Mouse (Mus musculus) liver, embryonic 13.5 days (tissue): ENCODE data around the gene Olfr606. TPM values are rescaled to one million over a fixed set of nuclear protein-coding genes. Genes with fewer than 3 reads are reported as not detected.
"Not testable (repeated sequence)": the region's sequence is repeated elsewhere in the genome, so short reads cannot be mapped to it uniquely, and the experiment has no call there.

ENCODE experiments used
- ATAC-seq: fragments of 200-750 bp; cut with Nextera tagmentation; 2 replicates; pipeline ENCODE4 v1.8.0; 2017; ENCODE audit warnings: low read depth, mild to moderate bottlenecking, moderate number of reproducible peaks, moderate library complexity
- DNase-seq: peaks from one replicate; pipeline ENCODE4 v3.0.0; 2022
- H3K27ac ChIP-seq: fragments of 300-500 bp; sonication (generic); 2 replicates; pipeline ENCODE4 v1.5.1; 2015; ENCODE audit warnings: moderate library complexity, mild to moderate bottlenecking, inconsistent platforms
- H3K27me3 ChIP-seq: fragments of 300-500 bp; sonication (generic); 2 replicates; pipeline ENCODE4 v1.6.1; 2015; ENCODE audit warnings: mild to moderate bottlenecking, inconsistent platforms
- H3K36me3 ChIP-seq: fragments of 300-500 bp; sonication (generic); 2 replicates; pipeline ENCODE4 v1.6.1; 2015; ENCODE audit warnings: mild to moderate bottlenecking, inconsistent platforms
- H3K4me1 ChIP-seq: fragments of 300-500 bp; sonication (generic); replicated peaks from 2 replicates; pipeline ENCODE4 v1.6.1; 2015; ENCODE audit warnings: inconsistent platforms
- H3K4me2 ChIP-seq: fragments of 300-500 bp; sonication (generic); 2 replicates; pipeline ENCODE4 v1.6.1; 2015; ENCODE audit warnings: inconsistent platforms, mild to moderate bottlenecking, moderate library complexity
- H3K4me3 ChIP-seq: fragments of 300-500 bp; sonication (generic); replicated peaks from 2 replicates; pipeline ENCODE4 v1.5.1; 2015; ENCODE audit warnings: mild to moderate bottlenecking, inconsistent platforms
- H3K9ac ChIP-seq: fragments of 300-500 bp; sonication (generic); 2 replicates; pipeline ENCODE4 v1.6.1; 2015; ENCODE audit warnings: mild to moderate bottlenecking, inconsistent platforms
- H3K9me3 ChIP-seq: fragments of 300-500 bp; sonication (generic); replicated peaks from 2 replicates; pipeline ENCODE4 v1.6.1; 2016; ENCODE audit warnings: inconsistent platforms
- WGBS: fragments of 180-500 bp; shearing (Covaris S2); methylation state at CpG from one replicate; pipeline ENCODE4 v1.1.7; 2015; ENCODE audit not compliant: insufficient replicate concordance; 5-methylcytosine and 5-hydroxymethylcytosine counted together
- microRNA-seq: library from miRNA; unstranded; fragments of <30 nt; microRNA quantifications from one replicate; pipeline ENCODE4, GENCODE M21; 2016
- polyA plus RNA-seq: library from polyadenylated mRNA; unstranded; fragments of >200 nt; fragmentation: Nextera tagmentation; extraction: Ambion mirVana; gene quantifications from 2 replicates; pipeline ENCODE4 v1.2.1, GENCODE M21; 2015

Olfr606 gene
- not detected in 2 replicates for polyA plus RNA-seq

DNA sequence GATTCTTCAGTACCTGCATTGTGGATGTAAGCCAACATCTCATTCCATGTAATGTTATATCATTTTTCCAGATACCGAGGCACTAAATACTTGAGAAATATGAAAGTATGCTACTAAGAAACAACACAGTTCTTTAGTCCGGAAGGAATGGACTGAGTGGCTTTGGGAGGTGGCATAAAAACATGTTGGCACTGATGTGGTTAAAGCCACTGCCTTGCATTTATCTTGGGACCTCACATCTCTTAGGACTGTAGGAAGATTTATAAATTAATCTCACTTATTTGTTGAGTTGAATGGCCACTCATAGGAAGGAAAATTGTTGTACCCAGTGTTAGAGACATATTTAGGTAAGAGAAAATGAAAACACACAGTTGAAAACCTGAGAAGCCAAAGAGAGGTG lies at the start of gene Olfr606:
Gene Olfr606, plus strand, starts transcription at position 301 of the 400 bp plus-strand sequence.
- no peak for ATAC-seq
- H3K4me1 ChIP-seq: no peaks in the 10 kb centered on the region
- no peak for DNase-seq

DNA sequence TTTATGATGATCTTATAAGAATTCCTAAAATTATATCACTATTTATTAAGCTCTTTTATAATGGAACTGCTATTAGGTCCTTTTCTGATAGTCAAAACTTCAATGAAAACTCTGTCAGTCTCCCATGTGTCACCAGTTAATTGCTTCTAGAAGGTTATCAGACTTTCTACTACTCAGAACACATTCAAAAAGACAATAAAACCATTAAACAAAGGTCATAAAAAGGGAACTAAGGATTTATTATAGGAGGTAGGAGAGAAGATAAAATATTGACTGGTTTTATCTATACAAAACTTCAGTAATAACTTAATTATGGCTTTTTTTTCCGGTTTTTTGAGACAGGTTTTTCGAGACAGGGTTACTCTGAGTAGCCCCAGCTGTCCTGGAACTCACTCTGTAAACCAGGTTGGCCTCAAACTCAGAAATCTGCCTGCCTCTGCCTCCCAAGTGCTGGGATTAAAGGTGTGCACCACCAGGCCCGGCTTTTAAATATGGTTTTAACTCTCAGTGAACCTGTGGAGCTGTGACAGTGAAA lies 42.3 kb upstream of the Olfr606 start:
- WGBS: 50% methylated on average over 3 of the region's 3 CpGs
- H3K9ac ChIP-seq, H3K4me1 ChIP-seq, ATAC-seq, H3K36me3 ChIP-seq, H3K27ac ChIP-seq, H3K4me2 ChIP-seq, H3K27me3 ChIP-seq, H3K9me3 ChIP-seq, DNase-seq, H3K4me3 ChIP-seq: not testable (repeated sequence)

More for the DNA sequence above, at the start of gene Olfr606:
- Histone ChIP-seq H3K4me2 (no peak within 1 kb of the TSS), H3K9me3 (no peaks in the 10 kb centered on the region), H3K27me3 (no peaks in the 10 kb centered on the region), H3K4me3 (no peak within 1 kb of the TSS), H3K27ac (no peak within 1 kb of the TSS), H3K9ac (no peak within 1 kb of the TSS), H3K36me3 (no peaks in the 10 kb centered on the region)
- 68% methylated on average over 2 of the region's 2 CpGs for WGBS

DNA sequence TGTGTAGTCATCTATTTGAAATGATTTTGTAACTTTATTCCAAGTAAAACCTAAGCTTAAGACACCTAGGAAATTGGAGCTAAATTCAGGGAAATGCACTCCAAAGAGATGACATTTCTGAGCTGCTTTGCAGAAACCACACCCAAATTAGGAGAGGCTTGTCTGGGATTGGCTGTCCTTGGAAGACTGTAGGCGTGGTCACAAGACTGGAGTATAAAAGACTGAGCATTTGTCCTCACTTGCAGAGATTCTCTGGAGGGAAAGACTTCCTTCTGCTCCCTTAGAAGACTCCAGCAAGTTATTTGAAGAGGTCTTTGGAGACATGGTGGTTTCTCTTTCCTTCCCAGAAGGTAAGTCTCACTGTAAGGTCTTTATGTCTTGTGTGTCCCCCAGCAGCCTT lies 34.1 kb upstream of the Olfr606 start, which contains the start of gene Usp17lc:
Gene Usp17lc, plus strand, starts transcription at position 301 of the 400 bp plus-strand sequence.
- WGBS: 53% methylated on average over 1 of the region's 1 CpGs
- H3K4me3 ChIP-seq, ATAC-seq: not testable (repeated sequence)

DNA sequence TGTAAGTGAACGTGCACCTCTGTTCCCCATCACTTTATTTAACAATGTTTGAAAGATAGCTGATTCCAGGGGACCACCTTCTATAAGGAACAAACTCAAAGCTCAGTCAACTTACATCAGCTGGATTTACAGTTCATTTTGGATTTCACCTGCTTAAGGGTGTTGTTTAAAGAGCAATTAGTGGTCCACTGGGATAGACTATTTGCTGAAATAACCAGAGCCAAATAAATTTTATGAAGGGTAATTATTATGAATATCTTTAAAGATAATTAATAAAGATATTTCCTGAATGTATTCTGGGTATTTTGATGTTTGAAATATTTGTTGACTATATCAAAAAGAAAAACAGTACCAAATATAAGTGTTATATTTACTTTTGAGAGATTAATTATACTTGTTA lies 3.5 kb upstream of the Olfr606 start, which contains the start of gene Olfr605:
Gene Olfr605, minus strand, starts transcription at position 101 of the 400 bp plus-strand sequence.
- H3K9ac ChIP-seq: no peak within 1 kb of the TSS
- H3K9me3 ChIP-seq: no peaks in the 10 kb centered on the region
- WGBS: 68% methylated on average over 1 of the region's 1 CpGs
- no peak for DNase-seq
- H3K36me3 ChIP-seq: no peaks in the 10 kb centered on the region
- no peak for ATAC-seq
- H3K4me1 ChIP-seq: no peaks in the 10 kb centered on the region
- no peak within 1 kb of the TSS for H3K4me3 ChIP-seq
- H3K27me3 ChIP-seq: no peaks in the 10 kb centered on the region
- H3K27ac ChIP-seq: no peak within 1 kb of the TSS
- no peak within 1 kb of the TSS for H3K4me2 ChIP-seq

More for the DNA sequence above, 34.1 kb upstream of the Olfr606 start, which contains the start of gene Usp17lc:
- not testable (repeated sequence) for H3K9ac ChIP-seq, DNase-seq, H3K4me1 ChIP-seq, H3K9me3 ChIP-seq, H3K36me3 ChIP-seq, H3K27ac ChIP-seq, H3K27me3 ChIP-seq, H3K4me2 ChIP-seq

DNA sequence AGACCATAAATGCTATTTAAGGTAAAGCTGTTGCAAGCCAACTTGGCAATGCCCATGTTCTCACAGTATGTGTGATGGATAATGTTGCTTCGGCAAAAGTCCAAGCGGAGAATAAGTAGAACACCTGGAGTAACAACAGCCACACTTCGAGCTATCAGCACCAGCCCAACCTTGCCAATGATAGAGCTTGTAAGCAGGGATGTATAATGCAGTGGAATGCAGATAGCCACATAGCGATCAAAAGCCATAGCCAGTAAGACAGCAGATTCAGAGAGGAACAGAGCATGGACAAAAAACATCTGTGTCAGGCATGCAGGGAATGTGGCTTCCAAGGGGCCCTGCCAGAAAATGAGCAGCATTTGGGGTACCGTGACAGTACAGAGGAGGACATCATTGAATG lies 11.7 kb downstream of the Olfr606 start:
- ATAC-seq (no peak), DNase-seq (no peak)
- Histone ChIP-seq H3K27ac (no peak overlapping the region), H3K36me3 (no peaks in the 10 kb centered on the region), H3K4me2 (no peak overlapping the region), H3K9ac (no peak overlapping the region), H3K4me3 (no peak overlapping the region), H3K9me3 (no peaks in the 10 kb centered on the region), H3K4me1 (no peaks in the 10 kb centered on the region), H3K27me3 (no peaks in the 10 kb centered on the region)
- 72% methylated on average over 5 of the region's 5 CpGs for WGBS

DNA sequence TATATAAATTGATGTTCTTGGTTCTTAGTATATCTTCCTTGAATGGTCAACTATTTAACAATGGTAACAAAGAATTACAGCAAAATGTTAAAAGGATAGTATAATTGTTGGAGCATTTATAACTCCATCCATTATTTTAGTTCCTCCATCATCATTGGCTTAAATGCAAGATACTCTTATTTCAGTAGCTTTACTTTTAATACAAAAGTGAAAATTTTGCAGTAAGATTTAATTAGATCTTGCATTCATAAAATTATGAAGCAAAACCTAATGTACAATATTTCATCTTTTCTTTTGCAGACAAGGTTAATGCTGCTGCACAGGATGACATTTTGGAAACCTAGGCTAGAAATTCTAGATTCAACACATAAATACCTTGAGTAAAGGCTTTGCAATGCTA lies 20.7 kb downstream of the Olfr606 start, which contains the start of gene Olfr608:
Gene Olfr608, plus strand, starts transcription at position 301 of the 400 bp plus-strand sequence.
- DNase-seq (no peak), ATAC-seq (no peak)
- Histone ChIP-seq H3K4me1 (no peaks in the 10 kb centered on the region), H3K4me2 (no peak within 1 kb of the TSS), H3K27ac (no peak within 1 kb of the TSS), H3K9ac (no peak within 1 kb of the TSS), H3K4me3 (no peak within 1 kb of the TSS), H3K36me3 (no peaks in the 10 kb centered on the region), H3K9me3 (0 out of 2 replicates have a peak, but pooled peaks cover 4% of the 10 kb centered on the region), H3K27me3 (no peaks in the 10 kb centered on the region)

DNA sequence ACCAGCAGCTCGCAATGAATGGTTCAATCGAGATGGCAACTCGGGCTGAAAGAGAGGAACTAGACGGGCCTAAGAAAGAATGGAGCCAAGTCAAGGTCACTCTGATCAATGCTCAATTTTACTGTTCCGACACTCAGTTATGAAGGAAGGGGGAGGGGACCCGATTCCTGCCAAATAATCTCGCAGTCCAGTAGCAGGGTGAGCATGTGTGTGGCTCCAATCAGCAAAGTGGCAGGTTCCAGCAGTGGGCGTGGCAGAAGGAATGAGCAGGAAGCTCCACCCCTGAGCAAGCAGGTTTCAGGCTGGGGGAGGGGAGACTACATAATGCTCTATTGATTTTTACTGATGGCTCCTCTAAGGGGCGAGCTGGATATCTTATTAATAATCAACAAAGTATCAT lies 28.3 kb downstream of the Olfr606 start:
- not testable (repeated sequence) for H3K4me1 ChIP-seq, H3K27me3 ChIP-seq, H3K36me3 ChIP-seq, H3K4me2 ChIP-seq, H3K9me3 ChIP-seq, H3K27ac ChIP-seq, DNase-seq, ATAC-seq, H3K9ac ChIP-seq, H3K4me3 ChIP-seq
- WGBS: 64% methylated on average over 9 of the region's 9 CpGs

DNA sequence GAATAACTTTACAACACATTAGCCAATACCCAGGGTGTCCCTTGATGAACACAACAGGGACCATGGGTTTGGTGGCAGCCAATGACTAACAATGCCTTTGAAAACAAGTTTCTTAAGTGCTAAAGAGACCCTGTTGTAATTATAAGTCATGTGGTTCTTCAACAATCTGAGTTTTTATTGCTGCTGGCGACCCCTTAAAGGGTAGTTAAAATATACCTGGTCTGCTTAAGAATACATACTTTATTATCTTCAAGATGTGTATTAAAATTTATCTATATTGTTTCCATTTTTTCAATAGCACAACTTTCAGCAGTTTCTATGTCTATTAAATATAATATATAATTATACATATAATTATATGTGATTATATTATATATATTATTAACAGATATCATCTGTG lies 49.1 kb downstream of the Olfr606 start, which contains the start of gene Olfr609:
Gene Olfr609, minus strand, starts transcription at position 101 of the 400 bp plus-strand sequence.
- DNase-seq (no peak), ATAC-seq (no peak)
- H3K9me3 ChIP-seq: no peaks in the 10 kb centered on the region
- H3K27ac ChIP-seq: no peak within 1 kb of the TSS
- H3K4me3 ChIP-seq: no peak within 1 kb of the TSS
- no peaks in the 10 kb centered on the region for H3K36me3 ChIP-seq
- no peaks in the 10 kb centered on the region for H3K4me1 ChIP-seq
- 51% methylated on average over 1 of the region's 1 CpGs for whole genome bisulfite sequencing
- H3K9ac ChIP-seq: no peak within 1 kb of the TSS
- H3K4me2 ChIP-seq: no peak within 1 kb of the TSS
- H3K27me3 ChIP-seq: no peaks in the 10 kb centered on the region

Small RNAs within 50 kb of the gene (microRNA-seq; reads per million reads assigned to microRNA genes)
- not detected for gene Gm25774

Other genes starting within 250 kb of the Olfr606 start
- gene Olfr593, start 237.2 kb upstream of the Olfr606 start, polyA plus RNA-seq: not detected in 2 replicates
- not detected in 2 replicates for gene Olfr594, start 232.1 kb upstream of the Olfr606 start, polyA plus RNA-seq
- not detected in 2 replicates for gene Usp17ld, start 196.5 kb upstream of the Olfr606 start, polyA plus RNA-seq
- not detected in 2 replicates for gene Olfr596, start 143.4 kb upstream of the Olfr606 start, polyA plus RNA-seq
- gene Olfr597, start 132.7 kb upstream of the Olfr606 start, polyA plus RNA-seq: not detected in 2 replicates
- not detected in 2 replicates for gene Olfr598, start 125.5 kb upstream of the Olfr606 start, polyA plus RNA-seq
- gene Olfr599, start 113.1 kb upstream of the Olfr606 start, polyA plus RNA-seq: not detected in 2 replicates
- gene Olfr600, start 99.4 kb upstream of the Olfr606 start, polyA plus RNA-seq: not detected in 2 replicates
- gene Olfr601, start 86.4 kb upstream of the Olfr606 start, polyA plus RNA-seq: not detected in 2 replicates
- not detected in 2 replicates for gene Olfr603, start 62.9 kb upstream of the Olfr606 start, polyA plus RNA-seq
- not detected in 2 replicates for gene Usp17lc, start 34.0 kb upstream of the Olfr606 start, polyA plus RNA-seq
- gene Olfr605, start 3.6 kb upstream of the Olfr606 start, polyA plus RNA-seq: not detected in 2 replicates
- not detected in 2 replicates for gene Olfr607, start 15.1 kb downstream of the Olfr606 start, polyA plus RNA-seq
- not detected in 2 replicates for gene Olfr608, start 20.8 kb downstream of the Olfr606 start, polyA plus RNA-seq
- gene Olfr609, start 49.0 kb downstream of the Olfr606 start, polyA plus RNA-seq: not detected in 2 replicates
- gene Olfr610, start 63.1 kb downstream of the Olfr606 start, polyA plus RNA-seq: not detected in 2 replicates
- not detected in 2 replicates for gene Olfr611, start 71.8 kb downstream of the Olfr606 start, polyA plus RNA-seq
- not detected in 2 replicates for gene Olfr612, start 93.7 kb downstream of the Olfr606 start, polyA plus RNA-seq
- gene Olfr613, start 99.0 kb downstream of the Olfr606 start, polyA plus RNA-seq: not detected in 2 replicates
- gene Olfr615, start 107.0 kb downstream of the Olfr606 start, polyA plus RNA-seq: not detected in 2 replicates
- not detected in 2 replicates for gene Olfr616, start 120.1 kb downstream of the Olfr606 start, polyA plus RNA-seq
- not detected in 2 replicates for gene Olfr617, start 124.0 kb downstream of the Olfr606 start, polyA plus RNA-seq
- not detected in 2 replicates for gene Olfr618, start 141.1 kb downstream of the Olfr606 start, polyA plus RNA-seq
- gene Olfr619, start 151.5 kb downstream of the Olfr606 start, polyA plus RNA-seq: not detected in 2 replicates
- gene Olfr620, start 163.5 kb downstream of the Olfr606 start, polyA plus RNA-seq: not detected in 2 replicates
- gene Olfr622, start 193.7 kb downstream of the Olfr606 start, polyA plus RNA-seq: not detected in 2 replicates
- gene Olfr623, start 214.7 kb downstream of the Olfr606 start, polyA plus RNA-seq: not detected in 2 replicates
- gene Olfr624, start 222.1 kb downstream of the Olfr606 start, polyA plus RNA-seq: 0.02 TPM in 1 of 2 replicates, not detected in the other
- not detected in 2 replicates for gene Olfr625-ps1, start 233.7 kb downstream of the Olfr606 start, polyA plus RNA-seq